35 mouse cellular contexts compared by ENCODE assay signal in the genomic region with DNA sequence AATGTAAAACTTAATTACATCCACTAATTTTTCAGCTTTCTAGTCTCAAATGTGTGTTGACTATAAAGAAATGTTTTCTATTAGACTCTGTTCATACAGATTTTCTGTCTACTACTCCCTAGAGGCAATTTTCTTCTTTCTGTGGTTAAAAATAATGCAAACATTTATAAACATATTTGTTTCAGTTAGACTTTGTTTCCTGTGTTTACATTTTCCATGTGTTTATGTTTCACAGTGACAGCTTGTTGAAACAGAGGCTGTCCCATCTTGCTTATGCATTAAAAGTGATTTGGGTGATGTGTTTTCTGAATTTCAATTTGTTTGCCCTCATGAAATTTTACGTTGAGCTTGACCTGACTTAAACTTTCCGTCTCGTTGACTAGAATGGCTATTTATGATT. TPM values are rescaled to one million over a fixed set of nuclear protein-coding genes. Genes with fewer than 3 reads are reported as not detected.
"Had no signal": no experiment of that assay in that cellular context is flagged by ENCODE, and none has a peak within 500 bp of the region (broad histone marks: within the 10 kb centered on the region; RNA-seq: fewer than 3 reads in every experiment).

No protein-coding gene starts in this region.

- H3K36me3 ChIP-seq: limb, embryonic 10.5 days; limb, embryonic 12.5 days; limb, embryonic 13.5 days; limb, embryonic 15.5 days; liver, embryonic 12.5 days; liver, embryonic 13.5 days; liver, embryonic 15.5 days; midbrain, embryonic 10.5 days; midbrain, embryonic 12.5 days; midbrain, embryonic 13.5 days; midbrain, embryonic 15.5 days; neural tube, embryonic 12.5 days had no signal

- H3K9me3 ChIP-seq: limb, embryonic 10.5 days; limb, embryonic 12.5 days; limb, embryonic 13.5 days; limb, embryonic 15.5 days; liver, embryonic 12.5 days; liver, embryonic 13.5 days; liver, embryonic 15.5 days; megakaryocyte, embryonic 14.5 days; midbrain, embryonic 10.5 days; midbrain, embryonic 12.5 days; midbrain, embryonic 13.5 days; midbrain, embryonic 15.5 days; neural tube, embryonic 12.5 days had no signal

- DNase-seq: layer of hippocampus, postnatal 36 days; left cerebral cortex, postnatal 4 days; liver; liver, embryonic 13.5 days; liver, postnatal 0 days; lung, adult 18-20 months; lung, adult 2 months; lung, postnatal 36 days; midbrain, embryonic 14.5 days had no signal

- H3K27me3 ChIP-seq: limb, embryonic 12.5 days; limb, embryonic 13.5 days; limb, embryonic 15.5 days; liver, embryonic 12.5 days; liver, embryonic 13.5 days; liver, embryonic 15.5 days; megakaryocyte, embryonic 14.5 days; midbrain, embryonic 12.5 days; midbrain, embryonic 13.5 days; midbrain, embryonic 15.5 days; neural tube, embryonic 12.5 days had no signal

- H3K4me1 ChIP-seq: limb, embryonic 10.5 days; limb, embryonic 12.5 days; limb, embryonic 13.5 days; limb, embryonic 15.5 days; liver, embryonic 12.5 days; liver, embryonic 13.5 days; liver, embryonic 15.5 days; megakaryocyte, embryonic 14.5 days; midbrain, embryonic 10.5 days; midbrain, embryonic 12.5 days; midbrain, embryonic 13.5 days; midbrain, embryonic 15.5 days; neural tube, embryonic 12.5 days had no signal

- H3K4me3 ChIP-seq: left cerebral cortex, adult 2 months; limb, embryonic 10.5 days; limb, embryonic 12.5 days; limb, embryonic 13.5 days; limb, embryonic 15.5 days; liver, embryonic 12.5 days; liver, embryonic 13.5 days; liver, embryonic 15.5 days; megakaryocyte, embryonic 14.5 days; midbrain, embryonic 10.5 days; midbrain, embryonic 12.5 days; midbrain, embryonic 13.5 days; midbrain, embryonic 15.5 days; myocyte; neural tube, embryonic 12.5 days had no signal

- H3K27ac ChIP-seq: left cerebral cortex, adult 2 months; limb, embryonic 10.5 days; limb, embryonic 12.5 days; limb, embryonic 13.5 days; limb, embryonic 15.5 days; liver, embryonic 12.5 days; liver, embryonic 13.5 days; liver, embryonic 14.5 days; liver, embryonic 15.5 days; macrophage; midbrain, embryonic 10.5 days; midbrain, embryonic 12.5 days; midbrain, embryonic 13.5 days; midbrain, embryonic 15.5 days; neural tube, embryonic 12.5 days had no signal

- H3K9ac ChIP-seq: limb, embryonic 12.5 days; limb, embryonic 13.5 days; limb, embryonic 15.5 days; liver, embryonic 12.5 days; liver, embryonic 13.5 days; liver, embryonic 14.5 days; liver, embryonic 15.5 days; liver, postnatal 0 days; midbrain, embryonic 12.5 days; midbrain, embryonic 13.5 days; midbrain, embryonic 15.5 days; neural tube, embryonic 12.5 days had no signal

- ATAC-seq: liver, embryonic 12.5 days; liver, postnatal 0 days; lung, postnatal 0 days; midbrain, embryonic 13.5 days; midbrain, embryonic 15.5 days; midbrain, embryonic 16.5 days had no signal

- H3K4me2 ChIP-seq: limb, embryonic 12.5 days; limb, embryonic 13.5 days; limb, embryonic 15.5 days; liver, embryonic 11.5 days; liver, embryonic 12.5 days; liver, embryonic 13.5 days; liver, embryonic 15.5 days; midbrain, embryonic 11.5 days; midbrain, embryonic 12.5 days; midbrain, embryonic 13.5 days; midbrain, embryonic 15.5 days; neural tube, embryonic 12.5 days had no signal

RNA-seq across cellular contexts. Expression of a gene that starts 6.0 kb away (rescaled TPM):
- polyA plus RNA-seq: limb, embryonic 10.5 days; limb, embryonic 11.5 days; limb, embryonic 12.5 days; limb, embryonic 13.5 days; limb, embryonic 14.5 days; limb, embryonic 15.5 days; liver, adult 2 months; liver, embryonic 11.5 days; liver, embryonic 12.5 days; liver, embryonic 13.5 days; liver, embryonic 14.5 days; liver, embryonic 15.5 days; liver, embryonic 16.5 days; liver, postnatal 0 days; lung, adult 2 months; lung, postnatal 0 days; macrophage; midbrain, embryonic 10.5 days; midbrain, embryonic 11.5 days; midbrain, embryonic 12.5 days; midbrain, embryonic 13.5 days; midbrain, embryonic 14.5 days; midbrain, embryonic 15.5 days; midbrain, embryonic 16.5 days; midbrain, postnatal 0 days; myocyte; neural tube, embryonic 11.5 days; neural tube, embryonic 12.5 days had no signal

RNA-seq across cellular contexts. Expression of a gene that starts 19.0 kb away (rescaled TPM):
- polyA plus RNA-seq: limb, embryonic 10.5 days; limb, embryonic 11.5 days; limb, embryonic 12.5 days; limb, embryonic 13.5 days; limb, embryonic 14.5 days; limb, embryonic 15.5 days; liver, adult 2 months; liver, embryonic 11.5 days; liver, embryonic 12.5 days; liver, embryonic 13.5 days; liver, embryonic 14.5 days; liver, embryonic 15.5 days; liver, embryonic 16.5 days; liver, postnatal 0 days; lung, adult 2 months; lung, postnatal 0 days; macrophage; midbrain, embryonic 10.5 days; midbrain, embryonic 11.5 days; midbrain, embryonic 12.5 days; midbrain, embryonic 13.5 days; midbrain, embryonic 14.5 days; midbrain, embryonic 15.5 days; midbrain, embryonic 16.5 days; myocyte; neural tube, embryonic 11.5 days; neural tube, embryonic 12.5 days had no signal

RNA-seq across cellular contexts. Expression of a gene that starts 21.8 kb away (rescaled TPM):
- polyA plus RNA-seq: limb, embryonic 10.5 days; limb, embryonic 11.5 days; limb, embryonic 12.5 days; limb, embryonic 13.5 days; limb, embryonic 14.5 days; limb, embryonic 15.5 days; liver, adult 2 months; liver, embryonic 11.5 days; liver, embryonic 12.5 days; liver, embryonic 13.5 days; liver, embryonic 14.5 days; liver, embryonic 15.5 days; liver, embryonic 16.5 days; liver, postnatal 0 days; lung, adult 2 months; lung, postnatal 0 days; macrophage; midbrain, embryonic 10.5 days; midbrain, embryonic 11.5 days; midbrain, embryonic 12.5 days; midbrain, embryonic 13.5 days; midbrain, embryonic 14.5 days; midbrain, embryonic 15.5 days; midbrain, embryonic 16.5 days; midbrain, postnatal 0 days; myocyte; neural tube, embryonic 11.5 days; neural tube, embryonic 12.5 days had no signal

RNA-seq across cellular contexts. Expression of a gene that starts 27.9 kb away (rescaled TPM):
- polyA plus RNA-seq: limb, embryonic 10.5 days; limb, embryonic 11.5 days; limb, embryonic 12.5 days; limb, embryonic 13.5 days; limb, embryonic 14.5 days; limb, embryonic 15.5 days; liver, adult 2 months; liver, embryonic 11.5 days; liver, embryonic 12.5 days; liver, embryonic 13.5 days; liver, embryonic 14.5 days; liver, embryonic 15.5 days; liver, embryonic 16.5 days; liver, postnatal 0 days; lung, adult 2 months; lung, postnatal 0 days; macrophage; midbrain, embryonic 10.5 days; midbrain, embryonic 11.5 days; midbrain, embryonic 12.5 days; midbrain, embryonic 13.5 days; midbrain, embryonic 14.5 days; midbrain, embryonic 15.5 days; midbrain, embryonic 16.5 days; midbrain, postnatal 0 days; myocyte; neural tube, embryonic 11.5 days; neural tube, embryonic 12.5 days had no signal

RNA-seq across cellular contexts. Expression of a gene that starts 40.3 kb away (rescaled TPM):
- polyA plus RNA-seq: limb, embryonic 10.5 days; limb, embryonic 11.5 days; limb, embryonic 12.5 days; limb, embryonic 13.5 days; limb, embryonic 14.5 days; limb, embryonic 15.5 days; liver, adult 2 months; liver, embryonic 11.5 days; liver, embryonic 12.5 days; liver, embryonic 13.5 days; liver, embryonic 14.5 days; liver, embryonic 15.5 days; liver, embryonic 16.5 days; liver, postnatal 0 days; lung, adult 2 months; lung, postnatal 0 days; macrophage; midbrain, embryonic 10.5 days; midbrain, embryonic 11.5 days; midbrain, embryonic 12.5 days; midbrain, embryonic 13.5 days; midbrain, embryonic 14.5 days; midbrain, embryonic 15.5 days; midbrain, embryonic 16.5 days; midbrain, postnatal 0 days; myocyte; neural tube, embryonic 11.5 days; neural tube, embryonic 12.5 days had no signal
